Mouse (Mus musculus): ENCODE data around the gene Usp38.

The Usp38 gene

GRCm38 (mm10) chr8:80961937-80962591 is 52.7 kb downstream of the Usp38 start:
- no peak for DNase-seq (ENCODE audit: low spot score in 2 of 2)

GRCm38 (mm10) chr8:80961070-80961609 is 53.6 kb downstream of the Usp38 start:
- DNase-seq (ENCODE audit: low spot score in 2 of 2): no peak

GRCm38 (mm10) chr8:80959588-80960268 is 55.0 kb downstream of the Usp38 start:
- DNase-seq (ENCODE audit: low spot score in 2 of 2): no peak

GRCm38 (mm10) chr8:80957776-80958175 is 57.0 kb downstream of the Usp38 start:
- no peak for DNase-seq (ENCODE audit: low spot score in 2 of 2)

GRCm38 (mm10) chr8:80952973-80953372 is 61.8 kb downstream of the Usp38 start:
- no peak for DNase-seq (ENCODE audit: low spot score in 2 of 2)

- DNase-seq (ENCODE audit: low spot score in 2 of 2): no peak
These were observed 62.4 kb downstream of the Usp38 start for GRCm38 (mm10) chr8:80952235-80952915.

GRCm38 (mm10) chr8:80948405-80949183 is 66.1 kb downstream of the Usp38 start:
- no peak for DNase-seq (ENCODE audit: low spot score in 2 of 2)

GRCm38 (mm10) chr8:80943742-80944141 is 71.0 kb downstream of the Usp38 start:
- no peak for DNase-seq (ENCODE audit: low spot score in 2 of 2)

- DNase-seq (ENCODE audit: low spot score in 2 of 2): no peak
These were observed 73.1 kb downstream of the Usp38 start for GRCm38 (mm10) chr8:80941621-80942020.

GRCm38 (mm10) chr8:80937814-80938650 is 76.7 kb downstream of the Usp38 start:
- no peak for DNase-seq (ENCODE audit: low spot score in 2 of 2)
